Mouse (Mus musculus): ENCODE results near the gene Ctbs.
A peak's percentile ranks its signal among the peaks of the same experiment; 100 is the strongest.

The Ctbs gene

GRCm38 (mm10) chr3:146433681-146434350, 15.8 kb upstream of the Ctbs start:
- DNase-seq: no peak

- DNase-seq: no peak
These were observed 14.9 kb upstream of the Ctbs start for GRCm38 (mm10) chr3:146434686-146435085.

GRCm38 (mm10) chr3:146435533-146435932, 14.1 kb upstream of the Ctbs start:
- no peak for DNase-seq

- DNase-seq: no peak
These were observed 13.5 kb upstream of the Ctbs start for GRCm38 (mm10) chr3:146436114-146436513.

GRCm38 (mm10) chr3:146440011-146440410, 9.6 kb upstream of the Ctbs start:
- no peak for DNase-seq

- DNase-seq: no peak
These were observed 9.2 kb upstream of the Ctbs start for GRCm38 (mm10) chr3:146440422-146440821.

- no peak for DNase-seq
These were observed 7.1 kb upstream of the Ctbs start for GRCm38 (mm10) chr3:146442484-146442883.

- DNase-seq: no peak
These were observed 6.7 kb upstream of the Ctbs start for GRCm38 (mm10) chr3:146442936-146443335.

- DNase-seq: no peak
These were observed 6.2 kb upstream of the Ctbs start for GRCm38 (mm10) chr3:146443380-146443779.

- DNase-seq: no peak
These were observed 4.7 kb upstream of the Ctbs start for GRCm38 (mm10) chr3:146444880-146445279.

- no peak for DNase-seq
These were observed 2.4 kb upstream of the Ctbs start for GRCm38 (mm10) chr3:146447156-146447555.

GRCm38 (mm10) chr3:146447598-146447997, 2.0 kb upstream of the Ctbs start:
- DNase-seq: no peak

- DNase-seq: no peak
These were observed 1.2 kb upstream of the Ctbs start for GRCm38 (mm10) chr3:146448372-146448771.

GRCm38 (mm10) chr3:146448969-146449368, 626 bp upstream of the Ctbs start:
- no peak for DNase-seq

- DNase-seq: peak; percentile 96
These were observed 811 bp downstream of the Ctbs start for GRCm38 (mm10) chr3:146450371-146450841.

- peak; percentile 40 for DNase-seq
These were observed 1.8 kb downstream of the Ctbs start for GRCm38 (mm10) chr3:146451375-146451774.

GRCm38 (mm10) chr3:146462939-146463338, 13.3 kb downstream of the Ctbs start:
- no peak for DNase-seq

GRCm38 (mm10) chr3:146469226-146469625, 19.6 kb downstream of the Ctbs start:
- no peak for DNase-seq

- no peak for DNase-seq
These were observed 23.1 kb downstream of the Ctbs start for GRCm38 (mm10) chr3:146472657-146473056.

- no peak for DNase-seq
These were observed 24.1 kb downstream of the Ctbs start for GRCm38 (mm10) chr3:146473741-146474140.

GRCm38 (mm10) chr3:146474428-146474827, 24.8 kb downstream of the Ctbs start:
- no peak for DNase-seq

- DNase-seq: no peak
These were observed 32.4 kb downstream of the Ctbs start for GRCm38 (mm10) chr3:146482044-146482443.

GRCm38 (mm10) chr3:146486464-146486863, 36.9 kb downstream of the Ctbs start:
- DNase-seq: no peak

- peak; percentile 62 for DNase-seq
These were observed 45.3 kb downstream of the Ctbs start for GRCm38 (mm10) chr3:146494941-146495340.

GRCm38 (mm10) chr3:146498989-146499388, 49.4 kb downstream of the Ctbs start:
- DNase-seq: no peak
